ENCODE assay signal across 8 mouse cellular contexts in the genomic region with DNA sequence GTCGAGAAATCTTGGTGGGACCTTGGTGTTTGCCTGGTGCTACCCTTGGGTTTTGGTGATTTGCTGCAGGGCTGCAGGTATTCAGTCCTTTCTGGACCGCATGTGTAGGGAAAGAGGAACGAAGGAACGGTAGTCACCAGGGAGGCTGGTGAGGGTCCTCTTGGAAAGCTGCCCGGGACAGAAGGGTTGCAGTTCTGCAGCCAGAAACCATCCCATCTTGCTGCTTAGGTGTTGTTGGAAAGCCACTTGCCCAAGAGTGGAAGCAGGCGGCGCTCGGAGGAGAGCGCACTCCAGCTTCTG. TPM values are rescaled to one million over a fixed set of nuclear protein-coding genes. Genes with fewer than 3 reads are reported as not detected.
DNase-seq lines count a peak whose midpoint lies in the region; ATAC-seq and TF ChIP-seq lines count a peak whose summit lies in the region.

No protein-coding gene starts in this region.

- peak overlapping the region; percentile 91 for H3K4me2 ChIP-seq in heart, embryonic 15.5 days
- peak overlapping the region; percentile 78 for H3K4me2 ChIP-seq in forebrain, embryonic 15.5 days (replicated peaks)

- TF ChIP-seq POLR2A in MEL (IDR thresholded peaks at IDR 0.05; ENCODE audit: control insufficient read depth in 1 of 2, insufficient read depth in 1 of 2, low read depth in 1 of 2, low read length in 2 of 2, poor library complexity in 1 of 2) = no peak

- H3K36me3 ChIP-seq in heart, embryonic 15.5 days = no peaks in the 10 kb centered on the region
- peaks cover 0 to 14% of the 10 kb centered on the region in 2 experiments; a peak in 3 of 4 replicates for H3K36me3 ChIP-seq in MEL (ENCODE audit: control insufficient read depth in 1 of 2, insufficient read depth in 2 of 2, low read length in 2 of 2)
- no peaks in the 10 kb centered on the region for H3K36me3 ChIP-seq in forebrain, embryonic 15.5 days
- peaks cover 9% of the 10 kb centered on the region for H3K36me3 ChIP-seq in macrophage (ENCODE audit: inconsistent target)

- H3K79me2 ChIP-seq in MEL (ENCODE audit: control insufficient read depth, insufficient read depth, low read length, poor library complexity) (peaks cover 34% of the 10 kb centered on the region), macrophage (ENCODE audit: inconsistent target) (peaks cover 39% of the 10 kb centered on the region)

- no peak for TF ChIP-seq RAD21 in MEL (IDR thresholded peaks at IDR 0.05; ENCODE audit: low read depth, low read length)

- intact Hi-C loops in heart, postnatal 10 days (cut with DNase I) = loop anchor here (5.0 kb wide), 1 partner anchor 71 kb away; a partner anchor contains a TSS

- WGBS in heart, embryonic 15.5 days = under 1% methylated on average over 9 of the region's 9 CpGs
- under 1% methylated on average over 9 of the region's 9 CpGs for WGBS in forebrain, embryonic 15.5 days
- WGBS in macrophage (ENCODE audit: missing documents) = 1% methylated on average over 9 of the region's 9 CpGs

- peak overlapping the region; percentile 93 for H3K4me3 ChIP-seq in heart, embryonic 15.5 days
- peak overlapping the region; percentile 79 to 100 for H3K4me3 ChIP-seq in MEL (ENCODE audit: control insufficient read depth in 1 of 2, insufficient read depth in 1 of 2, low read depth in 2 of 2, low read length in 2 of 2)
- peak overlapping the region; percentile 74 for H3K4me3 ChIP-seq in forebrain, embryonic 15.5 days
- peak overlapping the region; percentile 70 for H3K4me3 ChIP-seq in macrophage (ENCODE audit: inconsistent target)

- peak; percentile 63; the same call in 1 of the 2 replicates for ATAC-seq in heart, embryonic 15.5 days (replicated peaks; ENCODE audit: insufficient number of reproducible peaks, insufficient read depth, low FRiP score, low read depth)
- no peak; the same call in none of the 2 replicates for ATAC-seq in forebrain, embryonic 15.5 days (replicated peaks)
- ATAC-seq in megakaryocyte-erythroid progenitor cell, adult 5-6 weeks (replicated peaks; ENCODE audit: low FRiP score, low TSS enrichment, poor library complexity, severe bottlenecking) = no peak

- H3K9ac ChIP-seq in heart, embryonic 15.5 days = peak overlapping the region; percentile 86
- H3K9ac ChIP-seq in MEL (ENCODE audit: control insufficient read depth, low read depth, low read length, poor library complexity, severe bottlenecking) = peak overlapping the region; percentile 86
- peak overlapping the region; percentile 73 for H3K9ac ChIP-seq in forebrain, embryonic 15.5 days (replicated peaks)

- TF ChIP-seq EP300 in MEL (IDR thresholded peaks at IDR 0.05; ENCODE audit: low read depth in 1 of 2, low read length in 2 of 2) = no peak

- H3K9me3 ChIP-seq in heart, embryonic 15.5 days (replicated peaks) = no peaks in the 10 kb centered on the region
- no peaks in the 10 kb centered on the region for H3K9me3 ChIP-seq in MEL (replicated peaks; ENCODE audit: insufficient read depth, low read length)
- no peaks in the 10 kb centered on the region for H3K9me3 ChIP-seq in forebrain, embryonic 15.5 days

- no peaks in the 10 kb centered on the region for H3K27me3 ChIP-seq in heart, embryonic 15.5 days
- H3K27me3 ChIP-seq in MEL (ENCODE audit: control insufficient read depth in 1 of 2, insufficient read depth in 2 of 2, low read length in 2 of 2) = no peaks in the 10 kb centered on the region
- H3K27me3 ChIP-seq in forebrain, embryonic 15.5 days = no peaks in the 10 kb centered on the region

- H3K4me1 ChIP-seq in heart, embryonic 15.5 days (replicated peaks) = peaks cover 17% of the 10 kb centered on the region
- peaks cover 0 to 5% of the 10 kb centered on the region in 2 experiments; a peak in 1 of 4 replicates for H3K4me1 ChIP-seq in MEL (ENCODE audit: control insufficient read depth in 1 of 2, insufficient read depth in 2 of 2, low read length in 2 of 2)
- peaks cover 18% of the 10 kb centered on the region for H3K4me1 ChIP-seq in forebrain, embryonic 15.5 days

- no peak for DNase-seq in heart, postnatal 10 days
- DNase-seq in MEL (ENCODE audit: low read depth, low spot score) = no peak
- DNase-seq in frontal cortex, postnatal 14 days (ENCODE audit: low spot score in 2 of 2) = no peak
- no peak for DNase-seq in embryo, embryonic 10 days (ENCODE audit: low spot score)

- peak overlapping the region; percentile 96 for H3K27ac ChIP-seq in heart, embryonic 15.5 days
- H3K27ac ChIP-seq in MEL (ENCODE audit: control insufficient read depth, low read depth, low read length) (peak overlapping the region; percentile 85), macrophage (peak overlapping the region; percentile 89)
- H3K27ac ChIP-seq in forebrain, embryonic 15.5 days (replicated peaks) = peak overlapping the region; percentile 79

- TF ChIP-seq CTCF in MEL (IDR thresholded peaks at IDR 0.05 in 2 of 3, conservative IDR thresholded peaks at IDR 0.05 in 1 of 3; ENCODE audit: control insufficient read depth in 1 of 3, insufficient read depth in 1 of 3, low read depth in 2 of 3, low read length in 3 of 3, poor library complexity in 1 of 3, severe bottlenecking in 1 of 3) = no peak

TF ChIP-seq in MEL, 35 proteins besides CTCF, POLR2A, EP300 and RAD21:
- TF ChIP-seq GATA1 (IDR thresholded peaks at IDR 0.05; ENCODE audit: low read depth, low read length) = no peak
- no peak for TF ChIP-seq SIN3A (IDR thresholded peaks at IDR 0.05; ENCODE audit: low read length)
- TF ChIP-seq ZKSCAN1 (IDR thresholded peaks at IDR 0.05; ENCODE audit: low read depth, low read length) = no peak
- TF ChIP-seq BHLHE40 (IDR thresholded peaks at IDR 0.05; ENCODE audit: borderline replicate concordance, low read depth, low read length) = no peak
- no peak for TF ChIP-seq MYB (IDR thresholded peaks at IDR 0.05; ENCODE audit: low read depth, low read length)
- no peak for TF ChIP-seq MEF2A (IDR thresholded peaks at IDR 0.05; ENCODE audit: extremely low read depth, insufficient replicate concordance, low read depth, low read length, poor library complexity, severe bottlenecking)
- TF ChIP-seq CHD2 (IDR thresholded peaks at IDR 0.05; ENCODE audit: low read length) = no peak
- no peak for TF ChIP-seq ZC3H11A (IDR thresholded peaks at IDR 0.05; ENCODE audit: low read depth, low read length)
- no peak for TF ChIP-seq POLR2AphosphoS5 (IDR thresholded peaks at IDR 0.05; ENCODE audit: borderline replicate concordance, low read depth, low read length)
- no peak for TF ChIP-seq MAZ (IDR thresholded peaks at IDR 0.05; ENCODE audit: low read depth, low read length)
- TF ChIP-seq MXI1 (IDR thresholded peaks at IDR 0.05; ENCODE audit: low read depth, low read length) = no peak
- TF ChIP-seq MYC (IDR thresholded peaks at IDR 0.05; ENCODE audit: low read depth, low read length) = no peak
TF ChIP-seq in MEL: peak in this region for 0.

RNA-seq across cellular contexts. Expression of a gene that starts 0.7 kb away (rescaled TPM):
- 29.1 and 33.0 TPM in 2 replicates for polyA plus RNA-seq in heart, embryonic 15.5 days (2015; fragmentation: Nextera tagmentation; extraction: Ambion mirVana)
- 10 to 100 TPM; 27.7 to 32.7 TPM for total RNA-seq in heart, postnatal 10 days (2021)
- total RNA-seq in MEL (2012; rRNA removed) = 36.7 and 42.9 TPM in 2 replicates
- polyA plus RNA-seq in MEL (2012; ENCODE audit: insufficient read depth in 1 of 2, insufficient read length in 2 of 2, low read depth in 1 of 2, low replicate concordance in 2 of 2, missing spikeins in 1 of 2) (10 to 100 TPM in 1 of 2 experiments, not detected in 1; 74.5 TPM), macrophage (2018) (86.0 to 169 TPM (median 89.4 TPM) in 3 replicates)
- 34.3 and 34.7 TPM in 2 replicates for polyA plus RNA-seq in forebrain, embryonic 15.5 days (2015; fragmentation: Nextera tagmentation; extraction: Ambion mirVana)
- total RNA-seq in macrophage (2018; cell fraction: chromatin; rRNA removed) = 100 to 1,000 TPM; 142 to 277 (median 184) TPM
- 100 to 1,000 TPM; 101 to 144 (median 115) TPM for total RNA-seq in macrophage (2018; cell fraction: cytosol; rRNA removed)
- total RNA-seq in macrophage (2018; cell fraction: nucleus; rRNA removed) = 100 to 1,000 TPM in 20 of 26 experiments, 10 to 100 TPM in 6; 88.8 to 199 (median 110) TPM
- 47.4 and 67.6 TPM in 2 replicates for total RNA-seq in megakaryocyte-erythroid progenitor cell, adult 5-6 weeks (2014; fragmentation: Nextera tagmentation)
- 85.3 and 88.9 TPM in 2 replicates for total RNA-seq in megakaryocyte-erythroid progenitor cell, adult 5-6 weeks (2017)
